Mouse (Mus musculus) CD4-positive, CD25-positive, alpha-beta regulatory T cell, adult 2 months (primary cell): ENCODE data around the gene Pphln1.

Experiments used
- DNase-seq: peaks from one replicate; pipeline ENCODE4 v3.0.0-alpha.2; 2012; ENCODE audit warnings: low read depth, low spot score

Pphln1 gene

DNA sequence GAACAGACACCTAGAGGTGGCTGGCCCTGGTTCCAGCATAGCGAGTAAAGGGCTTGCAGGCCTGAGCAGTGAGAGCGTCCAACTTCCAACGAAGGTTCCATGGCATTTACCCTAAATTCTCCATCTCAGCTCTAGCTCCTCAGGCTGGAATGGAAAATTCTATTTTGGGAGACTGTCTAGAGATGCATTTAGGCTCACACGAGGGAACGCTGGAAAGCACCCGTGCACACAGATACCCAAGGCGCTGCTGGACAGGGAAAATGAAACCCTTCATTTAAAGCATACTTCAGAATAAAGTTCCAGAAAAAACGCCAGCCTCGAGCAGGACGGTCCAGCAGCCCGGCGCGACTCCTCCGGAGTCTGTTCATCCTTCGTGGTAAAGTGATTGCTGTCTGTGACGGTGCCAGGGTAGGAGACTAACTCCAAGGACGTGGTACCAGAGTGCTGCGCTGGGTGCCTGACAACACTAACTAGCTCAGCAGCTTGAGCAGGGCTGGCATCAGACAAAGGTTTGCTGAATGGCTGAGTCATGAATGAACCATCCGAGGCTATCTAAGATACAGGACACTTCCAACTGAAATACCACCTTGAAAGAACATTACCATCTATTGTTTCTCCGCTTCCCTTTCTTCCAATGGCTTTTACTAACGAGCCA, 140.5 kb downstream of the Pphln1 start:
- no peak for DNase-seq

- DNase-seq = no peak
These were observed 141.3 kb downstream of the Pphln1 start for GRCm38 (mm10) chr15:93539415-93539814.
